31 mouse cellular contexts compared by ENCODE assay signal in genomic region chr9:34243674-34244073, GRCm38 (mm10).
"Had no signal": no experiment of that assay in that cellular context is flagged by ENCODE, and none has a peak within 500 bp of the region (broad histone marks: within the 10 kb centered on the region; RNA-seq: fewer than 3 reads in every experiment).

No protein-coding gene starts in this region.

- DNase-seq: left cerebral cortex, postnatal 4 days; liver; liver, embryonic 13.5 days; liver, postnatal 0 days; lung, adult 18-20 months; lung, adult 2 months; lung, embryonic 14.5 days; lung, postnatal 10 days; lung, postnatal 14 days; lung, postnatal 36 days; lung, postnatal 4 days; midbrain, embryonic 14.5 days had no signal

- H3K27me3 ChIP-seq: limb, embryonic 12.5 days; limb, embryonic 13.5 days; limb, embryonic 15.5 days; liver, embryonic 12.5 days; liver, embryonic 13.5 days; liver, embryonic 15.5 days; lung, embryonic 15.5 days; megakaryocyte, embryonic 14.5 days; midbrain, embryonic 12.5 days; midbrain, embryonic 13.5 days; midbrain, embryonic 15.5 days had no signal

- H3K4me2 ChIP-seq: limb, embryonic 12.5 days; limb, embryonic 13.5 days; limb, embryonic 15.5 days; liver, embryonic 11.5 days; liver, embryonic 12.5 days; liver, embryonic 13.5 days; liver, embryonic 15.5 days; lung, embryonic 14.5 days; lung, embryonic 15.5 days; midbrain, embryonic 11.5 days; midbrain, embryonic 12.5 days; midbrain, embryonic 13.5 days; midbrain, embryonic 15.5 days had no signal

- H3K36me3 ChIP-seq: limb, embryonic 10.5 days; limb, embryonic 12.5 days; limb, embryonic 13.5 days; limb, embryonic 15.5 days; liver, embryonic 12.5 days; liver, embryonic 13.5 days; liver, embryonic 15.5 days; lung, embryonic 15.5 days; midbrain, embryonic 10.5 days; midbrain, embryonic 12.5 days; midbrain, embryonic 13.5 days; midbrain, embryonic 15.5 days had no signal

- H3K9me3 ChIP-seq: limb, embryonic 10.5 days; limb, embryonic 12.5 days; limb, embryonic 13.5 days; limb, embryonic 15.5 days; liver, embryonic 12.5 days; liver, embryonic 13.5 days; liver, embryonic 15.5 days; lung, embryonic 15.5 days; midbrain, embryonic 10.5 days; midbrain, embryonic 12.5 days; midbrain, embryonic 13.5 days; midbrain, embryonic 15.5 days had no signal

- H3K9ac ChIP-seq: limb, embryonic 12.5 days; limb, embryonic 13.5 days; limb, embryonic 15.5 days; liver, embryonic 12.5 days; liver, embryonic 13.5 days; liver, embryonic 14.5 days; liver, embryonic 15.5 days; liver, postnatal 0 days; lung, embryonic 14.5 days; lung, embryonic 15.5 days; midbrain, embryonic 12.5 days; midbrain, embryonic 13.5 days; midbrain, embryonic 15.5 days had no signal

- H3K4me1 ChIP-seq: limb, embryonic 13.5 days; limb, embryonic 15.5 days; liver, embryonic 12.5 days; liver, embryonic 13.5 days; liver, embryonic 15.5 days; lung, embryonic 15.5 days; megakaryocyte, embryonic 14.5 days; midbrain, embryonic 12.5 days; midbrain, embryonic 13.5 days; midbrain, embryonic 15.5 days had no signal

- H3K4me3 ChIP-seq: limb, embryonic 10.5 days; limb, embryonic 12.5 days; limb, embryonic 13.5 days; limb, embryonic 15.5 days; liver, embryonic 12.5 days; liver, embryonic 13.5 days; liver, embryonic 15.5 days; lung, embryonic 15.5 days; megakaryocyte, embryonic 14.5 days; midbrain, embryonic 10.5 days; midbrain, embryonic 12.5 days; midbrain, embryonic 13.5 days; midbrain, embryonic 15.5 days; myocyte had no signal

- H3K27ac ChIP-seq: limb, embryonic 10.5 days; limb, embryonic 12.5 days; limb, embryonic 13.5 days; limb, embryonic 15.5 days; liver, embryonic 12.5 days; liver, embryonic 13.5 days; liver, embryonic 14.5 days; liver, embryonic 15.5 days; lung, embryonic 15.5 days; macrophage; midbrain, embryonic 10.5 days; midbrain, embryonic 12.5 days; midbrain, embryonic 13.5 days; midbrain, embryonic 15.5 days had no signal

- ATAC-seq: liver, embryonic 12.5 days; liver, postnatal 0 days; lung, postnatal 0 days; midbrain, embryonic 13.5 days; midbrain, embryonic 15.5 days; midbrain, embryonic 16.5 days had no signal
